Mouse (Mus musculus): Measurements from ENCODE around the gene Uqcrc1. TPM values are rescaled to one million over a fixed set of nuclear protein-coding genes. Genes with fewer than 3 reads are reported as not detected.

The Uqcrc1 gene
- polyA plus RNA-seq, 1 experiment from 2014 or later: 469 TPM

DNA sequence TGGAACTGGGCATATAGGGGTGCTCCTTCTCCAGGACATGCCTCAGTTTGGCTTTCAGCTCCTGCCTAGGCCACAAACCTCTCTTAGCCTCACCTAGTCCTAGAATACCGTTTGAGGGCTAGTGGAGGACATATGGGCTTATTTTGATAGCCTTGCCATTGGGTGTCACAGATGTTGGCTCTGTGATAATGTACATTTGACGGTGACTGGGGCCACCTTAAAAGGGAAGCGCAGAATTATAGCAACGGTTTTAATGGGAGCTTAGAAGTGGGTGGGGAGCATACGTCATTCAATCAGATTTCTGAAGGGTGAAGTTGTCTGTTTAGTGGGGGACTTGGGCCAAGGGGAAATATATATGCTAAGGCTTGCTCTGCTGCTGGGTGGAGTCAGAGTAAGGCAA is 9.2 kb downstream of the Uqcrc1 start:
- no peak overlapping the region for H3K4me2 ChIP-seq (replicated peaks)
- H3K9ac ChIP-seq: no peak overlapping the region
- no peak for DNase-seq (ENCODE audit: low spot score)
- no peaks in the 10 kb centered on the region for H3K27me3 ChIP-seq (ENCODE audit: control insufficient read depth, insufficient read depth, low read length)
- H3K4me3 ChIP-seq (replicated peaks; ENCODE audit: low read length): no peak overlapping the region
- no peaks in the 10 kb centered on the region for H3K4me1 ChIP-seq (replicated peaks; ENCODE audit: control insufficient read depth, insufficient read depth, low read length)
- 90% methylated on average over 5 of the region's 5 CpGs for WGBS
- ATAC-seq (ENCODE audit: low FRiP score): no peak
- H3K27ac ChIP-seq: no peak overlapping the region
- peaks cover 90% of the 10 kb centered on the region for H3K36me3 ChIP-seq (replicated peaks; ENCODE audit: control insufficient read depth, insufficient read depth)
- H3K9me3 ChIP-seq (ENCODE audit: control insufficient read depth, low read length): no peaks in the 10 kb centered on the region

DNA sequence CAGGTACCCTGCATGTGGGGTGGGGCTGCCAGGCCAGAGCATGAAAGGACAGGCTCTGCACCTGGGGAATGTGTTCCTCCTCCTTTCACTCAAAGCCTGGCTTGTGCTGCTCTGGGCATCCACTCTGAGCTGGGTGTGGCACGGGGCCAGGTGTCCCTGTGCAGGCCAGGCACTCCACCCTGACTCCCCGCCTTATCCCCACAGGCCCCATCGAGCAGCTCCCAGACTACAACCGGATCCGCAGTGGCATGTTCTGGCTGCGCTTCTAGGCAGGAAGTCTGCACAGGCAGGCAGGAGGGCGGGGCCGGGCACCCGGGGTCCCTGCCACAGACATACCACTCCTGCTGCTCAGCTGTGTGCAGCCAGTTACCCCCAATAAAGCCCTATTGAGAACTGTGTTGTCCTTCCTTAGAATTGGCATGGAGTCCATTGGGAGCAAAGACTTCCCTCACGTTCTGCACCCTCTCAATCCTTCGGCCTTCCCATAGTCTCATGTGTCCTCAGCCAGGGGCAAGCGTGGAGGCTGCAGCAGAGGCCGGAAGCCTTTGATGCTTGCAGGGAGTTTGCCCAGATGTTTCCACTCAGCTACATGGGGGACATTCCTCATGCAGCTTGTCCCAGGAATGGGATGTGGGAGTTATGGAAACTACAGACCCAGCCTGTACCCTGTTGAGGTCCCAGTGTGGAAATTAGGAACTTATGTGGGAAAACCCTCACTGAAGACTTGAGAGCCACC is 13.0 kb downstream of the Uqcrc1 start:
- H3K4me3 ChIP-seq (replicated peaks; ENCODE audit: low read length): no peak overlapping the region
- no peaks in the 10 kb centered on the region for H3K4me1 ChIP-seq (replicated peaks; ENCODE audit: control insufficient read depth, insufficient read depth, low read length)
- peaks cover 62% of the 10 kb centered on the region for H3K36me3 ChIP-seq (replicated peaks; ENCODE audit: control insufficient read depth, insufficient read depth)
- 87% methylated on average over 13 of the region's 13 CpGs for WGBS
- no peaks in the 10 kb centered on the region for H3K9me3 ChIP-seq (ENCODE audit: control insufficient read depth, low read length)
- DNase-seq (ENCODE audit: low spot score): no peak
- H3K4me2 ChIP-seq (replicated peaks): no peak overlapping the region
- no peak for ATAC-seq (ENCODE audit: low FRiP score)
- H3K9ac ChIP-seq: no peak overlapping the region
- H3K27me3 ChIP-seq (ENCODE audit: control insufficient read depth, insufficient read depth, low read length): peaks cover 24% of the 10 kb centered on the region
- H3K27ac ChIP-seq: no peak overlapping the region

DNA sequence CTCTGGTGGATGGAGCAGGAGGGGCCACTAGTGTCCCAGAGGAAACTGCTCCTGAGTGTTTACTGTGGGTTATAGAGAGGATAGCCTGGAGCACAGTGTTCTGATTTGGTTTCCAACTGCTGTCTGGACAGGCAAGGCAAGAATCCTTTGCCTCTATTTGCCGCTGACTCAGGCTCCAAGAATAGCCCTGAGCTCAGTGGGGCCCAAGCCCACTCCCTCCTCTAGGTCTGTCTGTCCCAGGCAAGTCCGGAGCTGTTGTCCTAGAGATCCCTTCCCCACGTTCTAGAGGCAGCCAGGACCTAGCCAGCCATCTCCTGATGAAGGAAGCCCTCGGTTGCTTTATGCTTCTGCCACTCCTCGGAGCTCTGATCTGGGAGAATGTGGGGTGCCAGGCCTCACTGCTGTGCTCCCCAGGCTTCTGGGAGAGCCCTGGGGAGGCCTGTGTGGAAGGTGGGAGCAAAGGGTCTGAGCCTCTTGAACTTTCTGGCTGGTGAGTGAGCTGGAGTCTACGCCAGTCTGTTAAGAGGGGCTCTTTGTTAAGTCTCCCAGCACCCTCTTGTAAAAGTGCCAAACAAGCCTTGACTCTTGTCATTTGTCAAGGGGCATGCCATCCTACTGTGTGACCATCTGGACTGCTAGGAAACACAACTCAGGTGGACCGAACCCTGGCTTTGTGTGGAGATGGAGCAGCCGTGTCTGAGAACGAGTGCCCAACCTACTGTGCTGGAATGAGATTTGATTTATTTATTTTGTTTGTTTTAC is 13.7 kb downstream of the Uqcrc1 start:
- Histone ChIP-seq H3K4me3 (replicated peaks; ENCODE audit: low read length) (no peak overlapping the region), H3K36me3 (replicated peaks; ENCODE audit: control insufficient read depth, insufficient read depth) (peaks cover 55% of the 10 kb centered on the region), H3K9ac (no peak overlapping the region), H3K27ac (no peak overlapping the region), H3K4me2 (replicated peaks) (no peak overlapping the region), H3K27me3 (ENCODE audit: control insufficient read depth, insufficient read depth, low read length) (peaks cover 24% of the 10 kb centered on the region), H3K4me1 (replicated peaks; ENCODE audit: control insufficient read depth, insufficient read depth, low read length) (no peaks in the 10 kb centered on the region), H3K9me3 (ENCODE audit: control insufficient read depth, low read length) (no peaks in the 10 kb centered on the region)
- DNase-seq (ENCODE audit: low spot score): no peak
- no peak for ATAC-seq (ENCODE audit: low FRiP score)
- 86% methylated on average over 9 of the region's 9 CpGs for WGBS

DNA sequence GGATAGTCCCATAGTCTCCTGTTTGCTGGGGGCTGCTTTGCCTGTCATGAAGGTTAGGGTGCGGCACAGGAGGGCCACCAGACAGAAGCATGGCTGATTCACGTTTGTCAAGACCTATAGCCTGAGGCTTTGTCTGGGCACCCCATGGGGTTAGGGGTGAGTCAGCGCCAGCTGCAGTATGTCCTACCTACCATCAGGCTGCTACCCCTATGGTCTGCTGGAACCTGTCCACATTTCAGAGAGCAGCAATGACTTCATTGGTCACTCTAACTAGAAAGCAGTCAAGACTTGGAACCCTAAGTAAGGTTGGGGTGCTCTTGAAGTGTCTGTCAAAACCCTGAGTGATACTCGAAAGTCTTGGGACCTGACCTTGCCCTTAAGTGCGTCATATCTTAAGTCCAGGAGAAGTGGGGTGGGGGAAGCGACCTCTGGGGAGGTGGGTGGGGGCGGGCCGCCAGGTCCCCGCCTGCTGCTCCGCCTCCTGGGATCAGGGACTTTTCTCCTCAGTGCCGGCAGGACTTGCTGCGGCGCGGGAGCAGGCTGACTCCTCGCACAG is 16.7 kb downstream of the Uqcrc1 start, which contains the start of gene Col7a1:
Gene Col7a1, plus strand, starts transcription at position 506 of the 556 bp plus-strand sequence.
- H3K27ac ChIP-seq: no peak within 1 kb of the TSS
- H3K4me1 ChIP-seq (replicated peaks; ENCODE audit: control insufficient read depth, insufficient read depth, low read length): no peaks in the 10 kb centered on the region
- no peak within 1 kb of the TSS; the same call in 1 of the 2 replicates for H3K4me2 ChIP-seq (replicated peaks)
- peaks cover 28% of the 10 kb centered on the region for H3K36me3 ChIP-seq (replicated peaks; ENCODE audit: control insufficient read depth, insufficient read depth)
- DNase-seq (ENCODE audit: low spot score) (no peak), ATAC-seq (ENCODE audit: low FRiP score) (no peak)
- H3K9me3 ChIP-seq (ENCODE audit: control insufficient read depth, low read length): no peaks in the 10 kb centered on the region
- peaks cover 24% of the 10 kb centered on the region for H3K27me3 ChIP-seq (ENCODE audit: control insufficient read depth, insufficient read depth, low read length)
- no peak within 1 kb of the TSS for H3K4me3 ChIP-seq (replicated peaks; ENCODE audit: low read length)
- WGBS: 13% methylated on average over 15 of the region's 15 CpGs
- H3K9ac ChIP-seq: no peak within 1 kb of the TSS

DNA sequence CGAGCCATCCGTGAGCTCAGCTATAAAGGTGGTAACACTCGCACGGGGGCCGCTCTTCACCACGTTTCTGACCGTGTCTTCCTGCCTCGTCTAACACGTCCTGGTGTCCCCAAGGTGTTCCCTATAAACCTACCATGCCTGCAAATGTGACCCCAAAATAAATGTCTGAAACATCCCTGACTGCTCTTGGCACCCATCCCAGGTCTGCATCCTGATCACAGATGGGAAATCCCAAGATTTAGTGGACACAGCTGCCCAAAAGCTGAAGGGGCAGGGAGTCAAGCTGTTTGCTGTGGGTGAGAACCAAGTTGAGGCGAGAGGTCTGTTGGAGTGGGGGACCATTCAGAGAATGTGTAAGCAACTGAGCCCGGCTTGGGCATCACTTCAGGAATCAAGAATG is 18.8 kb downstream of the Uqcrc1 start:
- Histone ChIP-seq H3K4me3 (replicated peaks; ENCODE audit: low read length) (no peak overlapping the region), H3K36me3 (replicated peaks; ENCODE audit: control insufficient read depth, insufficient read depth) (peaks cover 7% of the 10 kb centered on the region), H3K4me1 (replicated peaks; ENCODE audit: control insufficient read depth, insufficient read depth, low read length) (no peaks in the 10 kb centered on the region), H3K4me2 (replicated peaks) (no peak overlapping the region), H3K27me3 (ENCODE audit: control insufficient read depth, insufficient read depth, low read length) (peaks cover 24% of the 10 kb centered on the region), H3K27ac (no peak overlapping the region), H3K9me3 (ENCODE audit: control insufficient read depth, low read length) (no peaks in the 10 kb centered on the region), H3K9ac (no peak overlapping the region)
- DNase-seq (ENCODE audit: low spot score): no peak
- no peak for ATAC-seq (ENCODE audit: low FRiP score)
- 95% methylated on average over 11 of the region's 11 CpGs for WGBS

DNA sequence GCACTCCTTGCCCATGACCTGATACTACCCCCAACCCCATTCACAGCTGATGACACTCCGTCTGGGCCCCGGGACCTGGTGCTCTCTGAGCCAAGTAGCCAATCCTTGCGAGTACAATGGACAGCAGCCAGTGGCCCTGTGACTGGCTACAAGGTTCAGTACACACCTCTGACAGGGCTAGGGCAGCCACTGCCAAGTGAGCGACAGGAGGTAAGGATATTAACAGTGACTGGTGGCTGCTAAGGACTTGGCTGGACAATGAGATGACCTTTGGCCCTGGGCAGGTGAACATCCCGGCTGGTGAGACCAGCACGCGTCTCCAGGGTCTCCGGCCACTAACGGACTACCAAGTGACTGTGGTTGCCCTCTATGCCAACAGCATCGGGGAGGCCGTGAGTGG is 19.4 kb downstream of the Uqcrc1 start:
- Histone ChIP-seq H3K4me3 (replicated peaks; ENCODE audit: low read length) (no peak overlapping the region), H3K9ac (no peak overlapping the region), H3K36me3 (replicated peaks; ENCODE audit: control insufficient read depth, insufficient read depth) (peaks cover 2% of the 10 kb centered on the region; the same call in 1 of the 2 replicates), H3K27ac (no peak overlapping the region), H3K4me2 (replicated peaks) (no peak overlapping the region), H3K27me3 (ENCODE audit: control insufficient read depth, insufficient read depth, low read length) (peaks cover 24% of the 10 kb centered on the region), H3K4me1 (replicated peaks; ENCODE audit: control insufficient read depth, insufficient read depth, low read length) (no peaks in the 10 kb centered on the region), H3K9me3 (ENCODE audit: control insufficient read depth, low read length) (no peaks in the 10 kb centered on the region)
- DNase-seq (ENCODE audit: low spot score): no peak
- no peak for ATAC-seq (ENCODE audit: low FRiP score)
- WGBS: 91% methylated on average over 11 of the region's 11 CpGs

DNA sequence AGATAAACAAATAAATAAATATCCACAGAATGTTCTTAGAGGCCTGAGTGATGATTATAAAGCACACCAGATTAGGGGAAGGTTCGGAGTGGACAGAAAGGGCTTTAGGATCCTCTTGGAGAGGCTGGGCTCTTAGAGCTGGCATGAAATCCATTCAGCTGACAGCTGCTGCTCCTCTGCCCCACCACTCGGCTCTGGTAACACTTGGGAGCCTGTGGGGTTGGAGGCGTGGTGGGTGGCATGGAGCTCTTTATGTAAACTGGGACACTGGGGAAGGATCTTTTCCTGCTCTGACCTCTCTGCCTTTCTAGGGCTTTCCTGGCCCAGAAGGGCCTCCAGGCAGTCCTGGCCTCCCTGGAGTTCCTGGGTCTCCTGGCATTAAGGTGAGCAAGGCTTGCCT is 27.1 kb downstream of the Uqcrc1 start:
- Histone ChIP-seq H3K4me3 (replicated peaks; ENCODE audit: low read length) (no peak overlapping the region), H3K27me3 (ENCODE audit: control insufficient read depth, insufficient read depth, low read length) (no peaks in the 10 kb centered on the region), H3K27ac (no peak overlapping the region), H3K9me3 (ENCODE audit: control insufficient read depth, low read length) (no peaks in the 10 kb centered on the region), H3K4me1 (replicated peaks; ENCODE audit: control insufficient read depth, insufficient read depth, low read length) (no peaks in the 10 kb centered on the region), H3K4me2 (replicated peaks) (no peak overlapping the region), H3K36me3 (replicated peaks; ENCODE audit: control insufficient read depth, insufficient read depth) (no peaks in the 10 kb centered on the region), H3K9ac (no peak overlapping the region)
- DNase-seq (ENCODE audit: low spot score) (no peak), ATAC-seq (ENCODE audit: low FRiP score) (no peak)
- WGBS: 69% methylated on average over 3 of the region's 3 CpGs

DNA sequence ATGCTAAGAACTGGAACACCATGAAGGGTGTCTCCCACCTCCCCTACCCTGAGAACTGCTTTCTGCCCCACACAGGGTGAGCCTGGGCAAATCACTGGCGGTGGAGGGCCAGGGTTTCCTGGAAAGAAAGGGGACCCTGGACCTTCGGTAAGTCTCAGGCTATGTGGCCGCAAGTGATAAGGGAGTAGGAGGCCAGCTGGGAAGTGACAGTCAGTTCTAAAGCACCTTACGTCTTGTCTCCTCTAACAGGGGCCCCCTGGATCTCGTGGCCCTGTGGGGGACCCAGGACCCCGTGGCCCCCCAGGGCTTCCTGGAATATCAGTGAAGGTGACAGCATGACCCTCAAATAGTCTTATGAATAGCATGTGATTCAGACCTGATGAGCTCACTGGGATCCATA is 27.9 kb downstream of the Uqcrc1 start:
- ATAC-seq (ENCODE audit: low FRiP score): no peak
- no peak for DNase-seq (ENCODE audit: low spot score)
- WGBS: 88% methylated on average over 6 of the region's 6 CpGs
- Histone ChIP-seq H3K4me3 (replicated peaks; ENCODE audit: low read length) (no peak overlapping the region), H3K9ac (no peak overlapping the region), H3K9me3 (ENCODE audit: control insufficient read depth, low read length) (no peaks in the 10 kb centered on the region), H3K4me1 (replicated peaks; ENCODE audit: control insufficient read depth, insufficient read depth, low read length) (no peaks in the 10 kb centered on the region), H3K36me3 (replicated peaks; ENCODE audit: control insufficient read depth, insufficient read depth) (no peaks in the 10 kb centered on the region), H3K4me2 (replicated peaks) (no peak overlapping the region), H3K27me3 (ENCODE audit: control insufficient read depth, insufficient read depth, low read length) (no peaks in the 10 kb centered on the region), H3K27ac (no peak overlapping the region)

DNA sequence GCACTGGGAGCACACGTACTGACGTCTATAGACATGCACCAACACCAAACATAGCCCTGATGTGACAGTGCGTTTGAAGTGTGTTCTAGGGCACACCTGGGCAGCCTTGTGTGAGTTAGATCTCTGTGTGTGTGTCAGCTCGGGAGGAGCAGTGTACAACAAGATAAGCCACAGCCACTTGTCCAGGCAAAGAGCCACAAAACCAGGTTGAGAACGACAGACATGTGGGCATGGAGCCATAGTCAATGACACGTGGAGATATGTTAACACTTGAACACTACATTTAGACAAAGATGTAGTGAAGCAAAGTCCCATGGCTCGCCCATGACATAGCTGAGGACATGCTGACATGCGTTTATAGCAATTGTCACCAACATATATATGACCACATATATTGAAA is 34.2 kb downstream of the Uqcrc1 start:
- H3K27me3 ChIP-seq (ENCODE audit: control insufficient read depth, insufficient read depth, low read length): no peaks in the 10 kb centered on the region
- DNase-seq (ENCODE audit: low spot score): no peak
- no peaks in the 10 kb centered on the region for H3K4me1 ChIP-seq (replicated peaks; ENCODE audit: control insufficient read depth, insufficient read depth, low read length)
- no peaks in the 10 kb centered on the region for H3K9me3 ChIP-seq (ENCODE audit: control insufficient read depth, low read length)
- H3K4me3 ChIP-seq (replicated peaks; ENCODE audit: low read length): no peak overlapping the region
- no peak overlapping the region for H3K27ac ChIP-seq
- H3K4me2 ChIP-seq (replicated peaks): no peak overlapping the region
- H3K36me3 ChIP-seq (replicated peaks; ENCODE audit: control insufficient read depth, insufficient read depth): no peaks in the 10 kb centered on the region
- no peak overlapping the region for H3K9ac ChIP-seq
- ATAC-seq (ENCODE audit: low FRiP score): no peak
- WGBS: 86% methylated on average over 8 of the region's 8 CpGs
